Mouse (Mus musculus) lung, embryonic 16.5 days (tissue): ENCODE data around the gene Hmgcl. TPM values are rescaled to one million over a fixed set of nuclear protein-coding genes. Genes with fewer than 3 reads are reported as not detected.
A peak's percentile ranks its signal among the peaks of the same experiment; 100 is the strongest.
"Not testable (repeated sequence)": the region's sequence is repeated elsewhere in the genome, so short reads cannot be mapped to it uniquely, and the experiment has no call there.

Experiments
- ATAC-seq: fragments of 200-750 bp; cut with Nextera tagmentation; 2 replicates; pipeline ENCODE4 v1.8.0; 2017; ENCODE audit warnings: low read depth, mild to moderate bottlenecking, moderate library complexity
- H3K27ac ChIP-seq: fragments of 300-500 bp; sonication (generic); 2 replicates; pipeline ENCODE4 v1.5.1; 2014; ENCODE audit warnings: mild to moderate bottlenecking, control low read depth, low read length
- H3K27me3 ChIP-seq: fragments of 300-500 bp; sonication (generic); 2 replicates; pipeline ENCODE4 v1.6.1; 2014; ENCODE audit warnings: low read depth, low read length, mixed read lengths; ENCODE audit not compliant: control insufficient read depth, insufficient read depth
- H3K36me3 ChIP-seq: fragments of 300-500 bp; sonication (generic); 2 replicates; pipeline ENCODE4 v1.6.1; 2014; ENCODE audit warnings: low read length; ENCODE audit not compliant: control insufficient read depth, insufficient read depth
- H3K4me1 ChIP-seq: fragments of 300-500 bp; sonication (generic); replicated peaks from 2 replicates; pipeline ENCODE4 v1.6.1; 2014; ENCODE audit warnings: low read length, mixed read lengths; ENCODE audit not compliant: control insufficient read depth, insufficient read depth
- H3K4me2 ChIP-seq: fragments of 300-500 bp; sonication (generic); 2 replicates; pipeline ENCODE4 v1.6.1; 2014; ENCODE audit warnings: low read depth, low read length, control low read depth
- H3K4me3 ChIP-seq: fragments of 300-500 bp; sonication (generic); 2 replicates; pipeline ENCODE4 v1.5.1; 2014; ENCODE audit warnings: mild to moderate bottlenecking, low read length, control low read depth
- H3K9ac ChIP-seq: fragments of 300-500 bp; sonication (generic); 2 replicates; pipeline ENCODE4 v1.6.1; 2014; ENCODE audit warnings: low read length, control low read depth
- H3K9me3 ChIP-seq: fragments of 300-500 bp; sonication (generic); 2 replicates; pipeline ENCODE4 v1.6.1; 2016; ENCODE audit warnings: low read length; ENCODE audit not compliant: control insufficient read depth
- WGBS: fragments of 180-500 bp; shearing (Covaris S2); extraction: QIAGEN DNeasy Blood & Tissue Kit; methylation state at CpG from one replicate; pipeline ENCODE4 v1.1.7; 2014; 5-methylcytosine and 5-hydroxymethylcytosine counted together
- polyA plus RNA-seq: library from polyadenylated mRNA; unstranded; fragments of >200 nt; fragmentation: Nextera tagmentation; extraction: Ambion mirVana; gene quantifications from 2 replicates; pipeline ENCODE4 v1.2.1, GENCODE M21; 2015

Gene Hmgcl
- polyA plus RNA-seq, 1 experiment from 2014 or later: 73.0 TPM

DNA sequence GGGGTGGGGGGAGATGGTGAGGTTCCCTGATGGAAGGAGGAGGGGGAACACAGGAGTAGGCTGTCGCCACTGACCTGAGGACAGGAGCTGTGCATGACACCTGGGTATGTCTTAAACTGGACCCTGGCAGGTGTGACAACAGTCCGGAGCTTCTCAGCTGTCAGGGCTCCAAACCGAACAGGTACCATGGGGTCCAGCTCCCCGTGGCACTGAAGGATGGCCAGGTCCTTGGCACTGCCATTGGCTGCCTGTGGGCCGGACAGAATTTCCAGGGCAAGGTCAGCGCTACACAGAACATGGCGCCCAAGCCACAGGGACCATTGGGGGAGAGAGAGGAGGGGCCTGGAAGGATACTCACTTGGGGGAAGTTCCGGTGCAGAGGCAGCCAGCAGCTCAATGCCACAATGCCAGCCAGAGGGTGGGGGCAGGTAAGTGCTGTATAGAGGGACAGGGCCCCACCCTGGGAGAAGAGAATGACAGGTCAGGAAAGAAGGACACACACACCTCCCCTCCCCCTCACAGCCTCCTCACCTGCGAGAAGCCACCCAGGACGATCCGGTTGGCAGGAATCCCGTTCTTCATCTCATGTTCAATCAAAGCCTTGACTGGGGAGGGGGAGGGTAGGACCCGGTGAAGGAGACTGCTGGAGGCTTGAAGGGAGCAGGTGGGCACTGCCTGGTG lies 23.0 kb downstream of the Hmgcl start:
- Histone ChIP-seq H3K4me2 (no peak overlapping the region), H3K27me3 (no peaks in the 10 kb centered on the region), H3K36me3 (peaks cover 16% of the 10 kb centered on the region), H3K9ac (no peak overlapping the region), H3K9me3 (no peaks in the 10 kb centered on the region), H3K4me3 (no peak overlapping the region), H3K4me1 (peaks cover 21% of the 10 kb centered on the region), H3K27ac (no peak overlapping the region)
- ATAC-seq: no peak
- WGBS: 83% methylated on average over 13 of the region's 13 CpGs

DNA sequence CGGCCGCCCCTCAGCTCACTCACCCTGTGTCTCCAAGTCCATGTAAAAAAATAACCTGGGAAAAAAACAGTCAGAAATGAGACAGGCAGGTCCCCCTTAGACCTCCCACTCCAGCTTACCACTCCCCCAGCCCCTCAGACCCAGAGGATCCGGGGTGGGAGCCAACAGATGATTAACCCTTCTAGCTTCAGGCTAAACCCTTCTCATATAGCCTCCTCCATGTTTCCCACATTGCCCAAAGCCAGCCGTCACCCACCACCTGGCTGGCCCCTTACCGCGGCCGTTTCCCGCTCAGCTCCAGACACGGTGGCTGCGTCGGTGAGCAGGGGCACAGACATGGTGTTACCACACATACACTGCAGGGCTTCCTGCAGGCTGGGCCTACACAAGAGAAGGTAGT lies 24.3 kb downstream of the Hmgcl start:
- Histone ChIP-seq H3K27ac (no peak overlapping the region), H3K9ac (no peak overlapping the region), H3K4me1 (peaks cover 13% of the 10 kb centered on the region), H3K4me3 (no peak overlapping the region), H3K4me2 (no peak overlapping the region), H3K27me3 (no peaks in the 10 kb centered on the region), H3K36me3 (peaks cover 19% of the 10 kb centered on the region), H3K9me3 (no peaks in the 10 kb centered on the region)
- WGBS: 83% methylated on average over 11 of the region's 11 CpGs
- no peak for ATAC-seq

DNA sequence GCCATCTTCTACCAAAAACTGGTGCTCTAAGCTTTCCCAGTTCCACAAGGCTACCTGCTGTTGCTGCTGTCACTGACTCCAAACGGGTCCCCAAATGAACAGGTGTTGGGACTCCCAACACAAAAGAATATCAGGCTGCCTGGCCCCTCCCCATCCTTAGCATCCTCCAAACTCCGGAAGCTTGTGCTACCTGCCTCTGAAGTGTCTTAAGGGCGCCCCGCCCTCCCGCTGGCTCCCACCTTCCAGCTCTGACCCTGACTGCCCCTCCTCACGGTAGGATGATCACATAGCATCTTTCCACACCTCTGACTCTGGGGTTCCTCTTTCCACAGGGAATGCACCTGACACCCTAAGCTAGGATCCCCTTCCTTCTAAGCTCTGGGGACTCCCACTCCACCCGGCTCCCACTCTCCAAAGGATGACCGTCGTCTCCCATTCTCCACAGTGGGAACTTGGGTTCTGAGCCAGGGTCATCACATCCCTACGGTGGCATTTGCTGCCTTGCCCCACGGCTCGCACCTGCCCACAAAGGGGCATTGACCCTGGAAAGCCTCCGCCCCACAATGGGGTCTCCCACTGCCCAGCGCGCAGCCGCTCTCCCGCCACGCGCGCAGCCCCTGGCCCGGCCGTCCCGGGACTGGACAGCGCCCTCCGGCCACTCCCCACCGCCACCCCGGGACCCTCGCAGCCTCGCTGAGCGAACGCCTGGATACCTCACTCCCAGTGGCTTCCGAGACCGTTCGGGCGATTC lies 25.7 kb downstream of the Hmgcl start:
- H3K9me3 ChIP-seq: no peaks in the 10 kb centered on the region
- H3K4me1 ChIP-seq: peaks cover 13% of the 10 kb centered on the region
- peak overlapping the region; percentile 97 for H3K4me2 ChIP-seq
- H3K36me3 ChIP-seq: peaks cover 32% of the 10 kb centered on the region
- under 1% methylated on average over 35 of the region's 35 CpGs for WGBS
- peak; percentile 27 for ATAC-seq
- H3K27ac ChIP-seq: peak overlapping the region; percentile 47
- peak overlapping the region; percentile 99 for H3K4me3 ChIP-seq
- peak overlapping the region; percentile 98 for H3K9ac ChIP-seq
- H3K27me3 ChIP-seq: no peaks in the 10 kb centered on the region

DNA sequence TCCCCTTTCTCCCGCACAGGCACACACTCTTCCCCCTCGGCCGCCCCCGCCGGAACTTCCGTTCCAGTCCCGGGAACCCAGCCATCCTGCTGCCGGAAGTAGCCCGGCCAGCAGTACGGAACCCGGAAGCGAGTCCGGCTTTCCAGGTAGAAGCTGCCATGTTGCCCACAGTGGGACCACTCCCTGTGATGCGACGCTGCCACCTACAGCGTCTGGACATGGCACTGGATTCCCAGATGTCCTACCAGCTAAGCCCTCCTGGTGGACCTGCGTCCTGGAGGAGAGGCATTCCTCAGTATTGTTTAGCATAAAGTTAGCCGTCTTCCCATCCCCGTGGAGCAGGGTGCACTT lies 26.3 kb downstream of the Hmgcl start, which contains the start of gene Lypla2:
Gene Lypla2, minus strand, starts transcription at position 71 of the 351 bp plus-strand sequence.
- H3K4me2 ChIP-seq: peak within 1 kb of the TSS; percentile 97
- H3K4me1 ChIP-seq: peaks cover 13% of the 10 kb centered on the region
- H3K9ac ChIP-seq: peak within 1 kb of the TSS; percentile 98
- no peaks in the 10 kb centered on the region for H3K27me3 ChIP-seq
- peaks cover 31% of the 10 kb centered on the region for H3K36me3 ChIP-seq
- peak; percentile 91 for ATAC-seq
- H3K9me3 ChIP-seq: no peaks in the 10 kb centered on the region
- under 1% methylated on average over 19 of the region's 19 CpGs for WGBS
- peak within 1 kb of the TSS; percentile 50 for H3K27ac ChIP-seq
- peak within 1 kb of the TSS; percentile 99 for H3K4me3 ChIP-seq

DNA sequence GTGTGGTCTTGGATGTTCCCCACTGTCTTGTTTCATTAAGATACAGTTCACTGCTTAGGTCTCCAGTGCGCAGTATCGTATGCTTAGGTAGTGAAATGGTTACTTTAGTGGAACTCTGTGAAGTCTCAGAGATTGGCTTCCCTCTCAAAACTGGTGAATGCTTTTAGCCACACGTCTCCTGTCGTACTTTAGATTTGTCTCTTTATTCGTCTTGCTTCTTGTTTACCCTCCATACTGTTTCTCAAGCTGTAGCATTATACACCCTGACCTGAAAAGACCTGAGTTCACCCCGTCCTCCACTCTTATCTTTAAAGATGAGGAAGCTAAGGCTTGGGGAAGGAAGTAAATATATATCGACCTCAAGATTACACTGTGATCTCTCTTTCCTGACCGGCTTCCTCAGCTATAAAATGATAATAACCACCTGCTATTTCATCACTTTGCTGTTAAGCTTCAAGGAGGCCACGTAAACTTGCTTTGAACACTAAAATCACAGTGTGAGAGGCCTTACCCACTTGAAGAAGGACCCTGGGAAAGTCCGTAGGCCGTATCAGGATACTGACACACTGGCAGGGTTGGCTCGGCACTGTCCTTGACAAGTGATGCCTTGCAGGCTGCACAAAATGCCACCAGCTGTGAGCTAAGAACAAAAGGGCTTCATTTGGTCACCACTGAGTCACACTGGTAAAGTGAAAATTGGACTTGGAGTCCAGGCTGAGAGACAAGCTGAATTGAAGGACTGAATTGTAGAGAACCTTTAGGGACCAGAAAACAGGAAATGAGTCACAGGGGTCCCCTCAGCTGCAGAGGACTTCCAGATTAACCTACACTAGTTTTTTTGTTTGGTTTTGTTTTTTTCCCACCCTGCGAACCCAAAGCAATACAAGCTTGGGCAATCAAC lies 26.9 kb downstream of the Hmgcl start:
- peaks cover 30% of the 10 kb centered on the region for H3K36me3 ChIP-seq
- no peak for ATAC-seq
- 53% methylated on average over 13 of the region's 13 CpGs for WGBS
- H3K4me2 ChIP-seq: peak overlapping the region; percentile 97
- H3K4me3 ChIP-seq: peak overlapping the region; percentile 99
- peak overlapping the region; percentile 98 for H3K9ac ChIP-seq
- H3K9me3 ChIP-seq: no peaks in the 10 kb centered on the region
- peaks cover 13% of the 10 kb centered on the region for H3K4me1 ChIP-seq
- no peaks in the 10 kb centered on the region for H3K27me3 ChIP-seq
- H3K27ac ChIP-seq: peak overlapping the region; percentile 50

- no peak overlapping the region for H3K9ac ChIP-seq
- H3K9me3 ChIP-seq: no peaks in the 10 kb centered on the region
- H3K4me2 ChIP-seq: no peak overlapping the region
- WGBS: 91% methylated on average over 12 of the region's 12 CpGs
- peaks cover 23% of the 10 kb centered on the region for H3K36me3 ChIP-seq
- no peaks in the 10 kb centered on the region for H3K27me3 ChIP-seq
- H3K27ac ChIP-seq: no peak overlapping the region
- H3K4me1 ChIP-seq: peaks cover 13% of the 10 kb centered on the region
- H3K4me3 ChIP-seq: no peak overlapping the region
- ATAC-seq: no peak
Measured at GRCm38 (mm10) chr4:135976146-135976545, 29.9 kb downstream of the Hmgcl start.

- not testable (repeated sequence) for H3K9me3 ChIP-seq, H3K4me1 ChIP-seq, H3K4me2 ChIP-seq, H3K4me3 ChIP-seq, H3K9ac ChIP-seq, H3K27me3 ChIP-seq, H3K27ac ChIP-seq, ATAC-seq
- peaks cover 27% of the 10 kb centered on the region for H3K36me3 ChIP-seq
- WGBS: 92% methylated on average over 5 of the region's 5 CpGs
Measured at GRCm38 (mm10) chr4:135980223-135980622, 34.0 kb downstream of the Hmgcl start.

DNA sequence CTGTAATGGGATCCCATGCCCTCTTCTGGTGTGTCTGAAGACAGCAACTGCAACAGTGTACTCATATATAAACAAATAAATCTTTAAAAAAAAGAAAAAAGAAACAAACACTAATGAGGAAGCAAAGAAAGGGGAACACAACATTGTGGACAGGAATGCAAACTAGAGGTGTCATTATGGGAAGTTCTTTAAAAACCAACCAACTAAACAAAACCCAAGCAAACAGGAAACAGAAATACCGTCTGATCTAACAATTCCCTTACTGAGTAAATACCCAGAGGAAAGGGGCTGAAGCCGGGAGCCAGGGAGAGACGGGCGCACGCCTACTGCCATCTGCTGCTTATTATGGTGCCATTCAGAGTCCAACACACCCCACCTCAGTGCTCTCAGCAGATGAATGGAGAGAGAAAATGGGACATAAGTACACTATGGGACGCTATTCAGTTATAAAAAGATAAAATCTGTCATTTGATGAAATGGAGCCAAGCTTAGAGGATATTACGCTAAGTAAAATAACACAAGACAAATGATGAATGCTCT lies 35.3 kb downstream of the Hmgcl start:
- no peak overlapping the region for H3K9ac ChIP-seq
- ATAC-seq: no peak
- H3K27ac ChIP-seq: no peak overlapping the region
- no peaks in the 10 kb centered on the region for H3K27me3 ChIP-seq
- H3K4me3 ChIP-seq: no peak overlapping the region
- no peaks in the 10 kb centered on the region for H3K9me3 ChIP-seq
- H3K4me2 ChIP-seq: no peak overlapping the region
- peaks cover 18% of the 10 kb centered on the region for H3K36me3 ChIP-seq
- peaks cover 9% of the 10 kb centered on the region for H3K4me1 ChIP-seq
- WGBS: 71% methylated on average over 7 of the region's 7 CpGs
